Mouse (Mus musculus) gastrocnemius, postnatal 36 days (tissue): ENCODE data around the gene 4930452B06Rik. TPM values are rescaled to one million over a fixed set of nuclear protein-coding genes. Genes with fewer than 3 reads are reported as not detected.
A peak's percentile ranks its signal among the peaks of the same experiment; 100 is the strongest.
"Not testable (repeated sequence)": the region's sequence is repeated elsewhere in the genome, so short reads cannot be mapped to it uniquely, and the experiment has no call there.

ENCODE experiments used
- DNase-seq, 2 experiments: peaks; one replicate each; pipeline ENCODE4 v3.0.0; 2022
- intact Hi-C: fragments of 180-260 bp; cut with DNase I; formaldehyde crosslinking; loops from one replicate; pipeline ENCODE4 v1.15.1; 2025
- long read RNA-seq, 2 experiments: library from polyadenylated mRNA; stranded (forward); transcript quantifications; one replicate each; pipeline ENCODE4 v2.0.0; 2021
- total RNA-seq, 2 experiments: library from RNA; stranded (reverse); gene quantifications; 2 replicates each; pipeline ENCODE4 v1.2.3; 2021

4930452B06Rik gene
- total RNA-seq = under 1 TPM; 0.10 to 0.17 TPM
- long read RNA-seq, experiment 1 = 0 reads
- long read RNA-seq, experiment 2 = 0 reads

- peak; percentile 24 to 32 for DNase-seq
These were observed at the start of gene 4930452B06Rik for GRCm38 (mm10) chr14:8665636-8666411. 4930452B06Rik (minus strand) TSS chr14:8666240.

GRCm38 (mm10) chr14:8712674-8713073 lies 46.6 kb upstream of the 4930452B06Rik start:
- no peak for DNase-seq
- intact Hi-C loops = no loop called here

More at GRCm38 (mm10) chr14:8665636-8666411, at the start of gene 4930452B06Rik:
- intact Hi-C loops = no loop called here

- DNase-seq = no peak
- intact Hi-C loops = no loop called here
These were observed 23.4 kb upstream of the 4930452B06Rik start for GRCm38 (mm10) chr14:8689451-8689850.

- intact Hi-C loops = no loop called here
These were observed 22.4 kb upstream of the 4930452B06Rik start for GRCm38 (mm10) chr14:8688462-8688861.

GRCm38 (mm10) chr14:8686185-8686584 lies 20.1 kb upstream of the 4930452B06Rik start:
- intact Hi-C loops = no loop called here
- no peak for DNase-seq

More at GRCm38 (mm10) chr14:8688462-8688861, 22.4 kb upstream of the 4930452B06Rik start:
- no peak for DNase-seq

GRCm38 (mm10) chr14:8679896-8680295 lies 13.9 kb upstream of the 4930452B06Rik start:
- no peak for DNase-seq
- intact Hi-C loops = no loop called here

GRCm38 (mm10) chr14:8660359-8660758 lies 5.7 kb downstream of the 4930452B06Rik start:
- no peak for DNase-seq
- intact Hi-C loops = no loop called here

GRCm38 (mm10) chr14:8641650-8642279 lies 24.3 kb downstream of the 4930452B06Rik start:
- intact Hi-C loops = no loop called here

GRCm38 (mm10) chr14:8632211-8632610 lies 33.8 kb downstream of the 4930452B06Rik start:
- intact Hi-C loops = no loop called here

More at GRCm38 (mm10) chr14:8641650-8642279, 24.3 kb downstream of the 4930452B06Rik start:
- no peak for DNase-seq

GRCm38 (mm10) chr14:8628406-8628805 lies 37.6 kb downstream of the 4930452B06Rik start:
- DNase-seq = no peak
- intact Hi-C loops = no loop called here

More at GRCm38 (mm10) chr14:8632211-8632610, 33.8 kb downstream of the 4930452B06Rik start:
- DNase-seq = no peak

- no peak for DNase-seq
- intact Hi-C loops = no loop called here
These were observed 38.6 kb downstream of the 4930452B06Rik start for GRCm38 (mm10) chr14:8627481-8627880.

- DNase-seq = no peak
- intact Hi-C loops = no loop called here
These were observed 44.9 kb downstream of the 4930452B06Rik start for GRCm38 (mm10) chr14:8621164-8621563.

- DNase-seq = no peak
- intact Hi-C loops = no loop called here
These were observed 45.5 kb downstream of the 4930452B06Rik start for GRCm38 (mm10) chr14:8620580-8620979.

GRCm38 (mm10) chr14:8615636-8616035 lies 50.4 kb downstream of the 4930452B06Rik start:
- intact Hi-C loops = no loop called here

GRCm38 (mm10) chr14:8614430-8614829 lies 51.6 kb downstream of the 4930452B06Rik start:
- DNase-seq, intact Hi-C loops: not testable (repeated sequence)

More at GRCm38 (mm10) chr14:8615636-8616035, 50.4 kb downstream of the 4930452B06Rik start:
- no peak for DNase-seq

- no peak for DNase-seq
- intact Hi-C loops = no loop called here
These were observed 54.0 kb downstream of the 4930452B06Rik start for GRCm38 (mm10) chr14:8612080-8612479.

GRCm38 (mm10) chr14:8610108-8610507 lies 55.9 kb downstream of the 4930452B06Rik start:
- DNase-seq = no peak
- intact Hi-C loops = no loop called here

GRCm38 (mm10) chr14:8608559-8609171 lies 57.4 kb downstream of the 4930452B06Rik start:
- peak in 1 of 2 experiments; percentile 8 for DNase-seq
- intact Hi-C loops = loop anchor here (10.0 kb wide), 1 partner anchor 254 kb away; no protein-coding TSS in a partner anchor

GRCm38 (mm10) chr14:8604898-8605297 lies 61.1 kb downstream of the 4930452B06Rik start:
- DNase-seq = no peak
- intact Hi-C loops = loop anchor here (10.0 kb wide), 1 partner anchor 250 kb away; no protein-coding TSS in a partner anchor

GRCm38 (mm10) chr14:8585031-8585430 lies 81.0 kb downstream of the 4930452B06Rik start:
- no peak for DNase-seq
- intact Hi-C loops = no loop called here

GRCm38 (mm10) chr14:8551006-8551405 lies 115.0 kb downstream of the 4930452B06Rik start:
- DNase-seq, intact Hi-C loops: not testable (repeated sequence)
